Mouse (Mus musculus) heart, postnatal 0 days (tissue): Measurements from ENCODE around the gene Slc39a7.

ENCODE experiments used
- CTCF ChIP-seq: IDR thresholded peaks from 2 replicates; pipeline ENCODE4 v1.5.1; 2016; ENCODE audit warnings: antibody characterized with exemption, control low read depth, low read depth
- EP300 ChIP-seq: IDR thresholded peaks from 2 replicates; pipeline ENCODE4 v1.6.1; 2016; ENCODE audit warnings: antibody characterized with exemption, low read depth

GRCm38 (mm10) chr17:34037241-34037640, 5.8 kb upstream of the Slc39a7 start:
- TF ChIP-seq CTCF (no peak), EP300 (no peak)
